Mouse (Mus musculus): Measurements from ENCODE around the gene Cyp4f17. TPM values are rescaled to one million over a fixed set of nuclear protein-coding genes. Genes with fewer than 3 reads are reported as not detected.

Cyp4f17 gene
- polyA plus RNA-seq (2015; fragmentation: Nextera tagmentation; extraction: Ambion mirVana), result 2.3 and 2.9 TPM in 2 replicates

DNA sequence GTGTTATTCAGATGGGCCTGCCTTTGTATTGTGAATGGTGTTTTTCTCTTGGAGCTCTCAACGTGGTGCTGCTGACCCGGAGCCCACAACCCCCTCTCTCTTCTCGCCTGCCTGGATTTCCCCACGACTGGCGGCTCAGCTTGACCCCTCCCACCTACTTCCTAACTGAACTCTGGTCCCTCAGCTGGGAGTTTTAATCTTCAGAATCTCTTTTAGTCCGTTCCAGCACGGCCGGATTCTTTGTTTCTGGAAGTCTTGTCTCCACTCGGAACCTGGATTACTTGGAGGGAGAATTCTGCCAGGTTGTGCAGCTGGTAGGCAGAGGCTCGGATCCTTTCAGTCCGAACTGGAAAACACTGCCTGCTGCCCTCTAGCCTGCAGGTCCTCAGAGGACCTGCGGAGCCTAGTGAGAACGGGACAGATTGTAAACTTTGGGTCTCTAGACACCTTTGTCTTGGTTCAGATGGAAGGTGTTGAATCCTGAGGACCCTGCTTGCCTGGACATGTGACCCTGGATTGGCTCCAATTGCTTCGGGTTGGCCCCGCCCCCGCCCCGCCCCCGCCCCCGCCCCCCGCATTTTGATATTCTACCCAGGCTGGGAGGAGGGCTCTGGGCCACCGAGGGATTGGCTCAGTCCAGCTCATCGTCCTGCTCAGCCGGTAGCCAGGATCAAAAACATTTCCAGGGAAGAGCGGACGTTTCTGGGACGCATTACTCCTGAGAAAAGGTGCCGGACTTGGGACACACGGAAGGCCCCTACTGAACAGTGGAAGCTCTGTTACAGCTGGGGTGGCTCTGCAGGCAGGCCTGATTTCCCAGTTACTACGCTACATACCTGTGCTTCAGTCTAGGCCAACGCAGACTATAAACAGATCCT lies at the start of gene Cyp4f17:
Gene Cyp4f17 (plus strand): TSS at position 200 of the 878 bp plus-strand sequence.

GRCm38 (mm10) chr17:32536051-32536866 lies 30.4 kb downstream of the Cyp4f17 start, which contains the start of gene Cyp4f16:
Gene Cyp4f16, plus strand, starts transcription at chr17:32536558.

Other genes with a start within 250 kb of the Cyp4f17 start
- gene Brd4, start 221.3 kb upstream of the Cyp4f17 start, polyA plus RNA-seq (2015; fragmentation: Nextera tagmentation; extraction: Ambion mirVana), result 37.3 and 37.6 TPM in 2 replicates
- gene Akap8, start 184.8 kb upstream of the Cyp4f17 start, polyA plus RNA-seq (2015; fragmentation: Nextera tagmentation; extraction: Ambion mirVana), result 30.3 and 32.9 TPM in 2 replicates
- gene Akap8l, start 155.4 kb upstream of the Cyp4f17 start, polyA plus RNA-seq (2015; fragmentation: Nextera tagmentation; extraction: Ambion mirVana), result 39.4 and 46.3 TPM in 2 replicates
- gene Wiz, start 116.6 kb upstream of the Cyp4f17 start, polyA plus RNA-seq (2015; fragmentation: Nextera tagmentation; extraction: Ambion mirVana), result 6.5 and 7.0 TPM in 2 replicates
- 0.69 and 1.5 TPM in 2 replicates for gene Rasal3, start 102.5 kb upstream of the Cyp4f17 start, polyA plus RNA-seq (2015; fragmentation: Nextera tagmentation; extraction: Ambion mirVana)
- gene Pglyrp2, start 81.9 kb upstream of the Cyp4f17 start, polyA plus RNA-seq (2015; fragmentation: Nextera tagmentation; extraction: Ambion mirVana), result 0.09 TPM in 1 of 2 replicates, not detected in the other
- gene Cyp4f39, start 53.3 kb upstream of the Cyp4f17 start, polyA plus RNA-seq (2015; fragmentation: Nextera tagmentation; extraction: Ambion mirVana), result 1.1 TPM in 1 of 2 replicates, not detected in the other
- gene Cyp4f16, start 30.5 kb downstream of the Cyp4f17 start, polyA plus RNA-seq (2015; fragmentation: Nextera tagmentation; extraction: Ambion mirVana), result 5.8 and 8.0 TPM in 2 replicates
- not detected in 2 replicates for gene Cyp4f37, start 115.3 kb downstream of the Cyp4f17 start, polyA plus RNA-seq (2015; fragmentation: Nextera tagmentation; extraction: Ambion mirVana)
- gene Cyp4f40, start 152.8 kb downstream of the Cyp4f17 start, polyA plus RNA-seq (2015; fragmentation: Nextera tagmentation; extraction: Ambion mirVana), result not detected in 2 replicates
- gene Cyp4f15, start 179.6 kb downstream of the Cyp4f17 start, polyA plus RNA-seq (2015; fragmentation: Nextera tagmentation; extraction: Ambion mirVana), result not detected in 2 replicates